Mouse (Mus musculus): ENCODE data around the gene Car11.

DNA sequence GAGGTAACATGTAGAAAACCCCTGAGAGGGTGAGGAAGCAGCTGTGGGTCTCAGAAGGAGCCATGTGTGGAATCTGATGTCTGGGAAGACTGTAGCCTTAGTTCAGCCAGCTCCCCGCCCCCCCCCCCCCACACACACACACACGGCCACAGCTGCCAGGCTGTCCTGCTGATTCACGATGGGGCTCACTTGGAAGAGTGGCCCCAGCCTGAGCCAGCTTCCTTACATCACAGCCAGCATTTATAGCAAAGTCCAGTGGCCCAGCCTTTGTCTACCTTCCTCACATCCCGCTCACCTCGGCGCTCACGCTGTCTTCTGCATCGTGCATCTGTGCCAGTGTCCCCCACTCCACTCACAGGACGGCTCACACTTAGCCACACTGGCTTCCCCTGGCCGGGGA lies 49.8 kb downstream of the Car11 start:
- TF ChIP-seq CTCF (IDR thresholded peaks at IDR 0.05; ENCODE audit: low read depth, low read length) (no peak), POLR2AphosphoS5 (IDR thresholded peaks at IDR 0.05; ENCODE audit: insufficient replicate concordance, low read depth, low read length) (no peak), GATA1 (IDR thresholded peaks at IDR 0.05; ENCODE audit: borderline replicate concordance, low read length) (no peak), TAL1 (conservative IDR thresholded peaks at IDR 0.05; ENCODE audit: low read depth, low read length) (no peak)
